Mouse (Mus musculus): ENCODE results near the gene Sipa1l1.

- TF ChIP-seq POLR2A (IDR thresholded peaks at IDR 0.05; ENCODE audit: low read depth, low read length), result no peak
- no peak for TF ChIP-seq CTCF (IDR thresholded peaks at IDR 0.05; ENCODE audit: borderline replicate concordance, insufficient read depth, low read length)
Measured at GRCm38 (mm10) chr12:82263443-82263842, 94.3 kb downstream of the Sipa1l1 start.

Data from embryonic fibroblast, embryonic 13.5 days (primary cell).